Mouse (Mus musculus) A20 (cell line): ENCODE measurements around the gene Gm7247.
"Not testable (repeated sequence)": the region's sequence is repeated elsewhere in the genome, so short reads cannot be mapped to it uniquely, and the experiment has no call there.

Experiments
- DNase-seq: peaks from one replicate; pipeline ENCODE4 v3.0.0-alpha.2; 2011; ENCODE audit warnings: low read depth, low spot score

The Gm7247 gene

GRCm38 (mm10) chr14:51361456-51361855, at the start of gene Gm7247:
Gene Gm7247 (plus strand): TSS chr14:51361756.
- no peak for DNase-seq

GRCm38 (mm10) chr14:51324001-51324400, 37.6 kb upstream of the Gm7247 start:
- no peak for DNase-seq

GRCm38 (mm10) chr14:51346027-51346426, 15.5 kb upstream of the Gm7247 start:
- peak; percentile 18 for DNase-seq

- DNase-seq, result no peak
Observed at GRCm38 (mm10) chr14:51358111-51358982, 3.2 kb upstream of the Gm7247 start.

GRCm38 (mm10) chr14:51382805-51383204, 21.2 kb downstream of the Gm7247 start:
- no peak for DNase-seq

GRCm38 (mm10) chr14:51384351-51384750, 22.8 kb downstream of the Gm7247 start:
- no peak for DNase-seq

GRCm38 (mm10) chr14:51385741-51386140, 24.2 kb downstream of the Gm7247 start:
- no peak for DNase-seq

GRCm38 (mm10) chr14:51387768-51388167, 26.2 kb downstream of the Gm7247 start:
- peak; percentile 8 for DNase-seq

- peak; percentile 37 for DNase-seq
Observed at GRCm38 (mm10) chr14:51388222-51388621, 26.7 kb downstream of the Gm7247 start.

- no peak for DNase-seq
Observed at GRCm38 (mm10) chr14:51410520-51410919, 49.0 kb downstream of the Gm7247 start, which contains the start of gene Vmn2r88. Gene Vmn2r88 (plus strand): TSS chr14:51410820.

- no peak for DNase-seq
Observed at GRCm38 (mm10) chr14:51423885-51424284, 62.3 kb downstream of the Gm7247 start.

- DNase-seq, result not testable (repeated sequence)
Observed at GRCm38 (mm10) chr14:51430138-51430537, 68.6 kb downstream of the Gm7247 start.

- DNase-seq, result no peak
Observed at GRCm38 (mm10) chr14:51434546-51434945, 73.0 kb downstream of the Gm7247 start.

- no peak for DNase-seq
Observed at GRCm38 (mm10) chr14:51435020-51435419, 73.5 kb downstream of the Gm7247 start.

GRCm38 (mm10) chr14:51438955-51439354, 77.4 kb downstream of the Gm7247 start:
- DNase-seq, result no peak

GRCm38 (mm10) chr14:51451557-51451956, 90.0 kb downstream of the Gm7247 start, which contains the start of gene Vmn2r89:
Gene Vmn2r89 (plus strand): TSS chr14:51451857.
- DNase-seq, result not testable (repeated sequence)

GRCm38 (mm10) chr14:51480278-51480677, 118.7 kb downstream of the Gm7247 start:
- peak; percentile 65 for DNase-seq

GRCm38 (mm10) chr14:51481332-51482015, 119.9 kb downstream of the Gm7247 start:
- DNase-seq, result peak; percentile 76

- peak; percentile 55 for DNase-seq
Observed at GRCm38 (mm10) chr14:51482051-51482715, 120.6 kb downstream of the Gm7247 start.

- peak; percentile 79 for DNase-seq
Observed at GRCm38 (mm10) chr14:51482971-51483381, 121.4 kb downstream of the Gm7247 start.

- peak; percentile 44 for DNase-seq
Observed at GRCm38 (mm10) chr14:51483671-51484070, 122.1 kb downstream of the Gm7247 start.

GRCm38 (mm10) chr14:51486111-51486510, 124.6 kb downstream of the Gm7247 start:
- DNase-seq, result no peak
